ENCODE assay signal across 11 mouse cellular contexts in the genomic region with DNA sequence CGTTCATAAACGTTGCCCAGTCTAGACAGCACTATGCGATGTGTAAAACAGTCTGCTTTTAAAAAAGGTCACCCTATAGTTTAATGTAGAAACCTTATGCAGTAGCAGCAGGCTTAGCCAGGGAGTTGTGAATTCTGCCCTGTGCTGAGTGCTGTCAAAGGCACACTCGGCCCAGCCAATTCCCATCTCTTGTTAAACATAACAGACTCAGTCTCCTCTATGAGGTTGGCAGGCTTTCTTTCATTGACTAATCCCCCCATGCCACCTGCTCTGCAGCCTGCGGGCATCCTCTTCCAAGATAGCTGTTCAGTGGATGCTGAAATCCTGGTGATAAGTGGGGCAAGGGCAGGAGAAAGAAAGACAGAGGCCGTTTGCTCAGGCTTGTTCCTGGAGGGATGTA. TPM values are rescaled to one million over a fixed set of nuclear protein-coding genes. Genes with fewer than 3 reads are reported as not detected.
DNase-seq lines count a peak whose midpoint lies in the region; ATAC-seq and TF ChIP-seq lines count a peak whose summit lies in the region.
"Had no signal": no experiment of that assay in that cellular context is flagged by ENCODE, and none has a peak within 500 bp of the region (broad histone marks: within the 10 kb centered on the region; RNA-seq: fewer than 3 reads in every experiment).

No protein-coding gene starts in this region.

- no peaks in the 10 kb centered on the region for H3K9me3 ChIP-seq in heart, embryonic 11.5 days (replicated peaks; ENCODE audit: control insufficient read depth, low read length)
- H3K9me3 ChIP-seq in lung, postnatal 0 days (ENCODE audit: low read length) = no peaks in the 10 kb centered on the region
- H3K9me3 ChIP-seq in midbrain, embryonic 16.5 days (replicated peaks; ENCODE audit: control insufficient read depth, low read length, poor library complexity, severe bottlenecking) = no peaks in the 10 kb centered on the region
- no peaks in the 10 kb centered on the region for H3K9me3 ChIP-seq in embryonic facial prominence, embryonic 10.5 days
- H3K9me3 ChIP-seq: embryonic facial prominence, embryonic 15.5 days had no signal

- H3K4me3 ChIP-seq in heart, embryonic 11.5 days (ENCODE audit: low read depth, low read length) = no peak overlapping the region
- H3K4me3 ChIP-seq in lung, postnatal 0 days (ENCODE audit: low read depth, low read length) = no peak overlapping the region
- no peak overlapping the region for H3K4me3 ChIP-seq in lung, adult 2 months (replicated peaks; ENCODE audit: extremely low read depth, low read depth, low read length)
- no peak overlapping the region for H3K4me3 ChIP-seq in midbrain, embryonic 16.5 days (ENCODE audit: low read depth, low read length)
- no peak overlapping the region for H3K4me3 ChIP-seq in embryonic facial prominence, embryonic 10.5 days
- H3K4me3 ChIP-seq: embryonic facial prominence, embryonic 15.5 days; gastrocnemius, adult 2 months had no signal

- H3K36me3 ChIP-seq in heart, embryonic 11.5 days (ENCODE audit: control insufficient read depth, insufficient read depth, low read length) = no peaks in the 10 kb centered on the region
- no peaks in the 10 kb centered on the region for H3K36me3 ChIP-seq in lung, postnatal 0 days (ENCODE audit: insufficient read depth, low read length)
- no peaks in the 10 kb centered on the region for H3K36me3 ChIP-seq in midbrain, embryonic 16.5 days (ENCODE audit: control insufficient read depth, insufficient read depth, low read length)
- peaks cover 44% of the 10 kb centered on the region for H3K36me3 ChIP-seq in embryonic facial prominence, embryonic 10.5 days (replicated peaks)

- H3K4me2 ChIP-seq in heart, embryonic 11.5 days = no peak overlapping the region
- H3K4me2 ChIP-seq in lung, postnatal 0 days (replicated peaks; ENCODE audit: low read depth, low read length) = no peak overlapping the region
- H3K4me2 ChIP-seq in midbrain, embryonic 16.5 days (ENCODE audit: low read length) = no peak overlapping the region
- H3K4me2 ChIP-seq: embryonic facial prominence, embryonic 15.5 days had no signal

- WGBS in heart, embryonic 11.5 days (ENCODE audit: insufficient replicate concordance) = 78% methylated on average over 6 of the region's 6 CpGs
- 60% methylated on average over 6 of the region's 6 CpGs for WGBS in lung, postnatal 0 days
- WGBS in lung, adult 2 months = 65% methylated on average over 6 of the region's 6 CpGs
- WGBS in midbrain, embryonic 16.5 days = 57% methylated on average over 6 of the region's 6 CpGs
- WGBS in embryonic facial prominence, embryonic 10.5 days = 87% methylated on average over 6 of the region's 6 CpGs

- H3K27ac ChIP-seq in heart, embryonic 11.5 days (ENCODE audit: low read depth, low read length) = 0 out of 2 replicates have a peak overlapping the region, but pooled peaks have one; percentile 6
- 0 out of 2 replicates have a peak overlapping the region, but pooled peaks have one; percentile 1 for H3K27ac ChIP-seq in lung, postnatal 0 days (ENCODE audit: low read length)
- peak overlapping the region; percentile 26 for H3K27ac ChIP-seq in midbrain, embryonic 16.5 days (ENCODE audit: low read length)
- H3K27ac ChIP-seq in embryonic facial prominence, embryonic 10.5 days (replicated peaks) = no peak overlapping the region
- H3K27ac ChIP-seq: embryonic facial prominence, embryonic 15.5 days; gastrocnemius, adult 2 months had no signal

- ATAC-seq in heart, embryonic 11.5 days (replicated peaks; ENCODE audit: insufficient number of reproducible peaks, low FRiP score, low TSS enrichment) = no peak
- ATAC-seq in lung, postnatal 0 days = no peak
- ATAC-seq in midbrain, embryonic 16.5 days = peak; percentile 38

- intact Hi-C loops in heart, postnatal 36 days (cut with DNase I) = no loop called here

- H3K9ac ChIP-seq in heart, embryonic 11.5 days (ENCODE audit: low read depth, low read length) = no peak overlapping the region
- no peak overlapping the region for H3K9ac ChIP-seq in lung, postnatal 0 days (replicated peaks; ENCODE audit: low read depth)
- H3K9ac ChIP-seq in midbrain, embryonic 16.5 days (ENCODE audit: low read depth, low read length) = no peak overlapping the region
- H3K9ac ChIP-seq: embryonic facial prominence, embryonic 15.5 days had no signal

- no peak for TF ChIP-seq EP300 in lung, postnatal 0 days (IDR thresholded peaks at IDR 0.05)

- DNase-seq in heart, postnatal 36 days = no peak
- no peak for DNase-seq in lung, postnatal 0 days (ENCODE audit: low spot score)
- no peak for DNase-seq in lung, adult 2 months
- peak; percentile 82 to 88 for DNase-seq in cerebellum, postnatal 10 days
- DNase-seq in adrenal gland, postnatal 10 days = no peak
- no peak for DNase-seq in embryonic facial prominence, embryonic 10.5 days (ENCODE audit: low spot score)
- DNase-seq: gastrocnemius, adult 2 months; right cerebral cortex, postnatal 4 days had no signal

- no peak for TF ChIP-seq CTCF in lung, postnatal 0 days (IDR thresholded peaks at IDR 0.05)
- TF ChIP-seq CTCF in lung, adult 2 months (IDR thresholded peaks at IDR 0.05; ENCODE audit: insufficient read depth, low read length) = no peak

- peaks cover 39% of the 10 kb centered on the region for H3K4me1 ChIP-seq in heart, embryonic 11.5 days (ENCODE audit: control insufficient read depth, insufficient read depth, low read length)
- 0 out of 2 replicates have a peak, but pooled peaks cover 2% of the 10 kb centered on the region for H3K4me1 ChIP-seq in lung, postnatal 0 days (ENCODE audit: insufficient read depth, low read depth, low read length)
- peaks cover 20% of the 10 kb centered on the region for H3K4me1 ChIP-seq in lung, adult 2 months (ENCODE audit: control insufficient read depth, insufficient read depth, low read length)
- H3K4me1 ChIP-seq in midbrain, embryonic 16.5 days (ENCODE audit: control insufficient read depth, insufficient read depth, low read length) = peaks cover 20% of the 10 kb centered on the region
- peaks cover 26% of the 10 kb centered on the region for H3K4me1 ChIP-seq in embryonic facial prominence, embryonic 10.5 days

- no peaks in the 10 kb centered on the region for H3K27me3 ChIP-seq in heart, embryonic 11.5 days (ENCODE audit: control insufficient read depth, insufficient read depth, low read length)
- no peaks in the 10 kb centered on the region for H3K27me3 ChIP-seq in lung, postnatal 0 days (replicated peaks; ENCODE audit: insufficient read depth, low read length)
- H3K27me3 ChIP-seq in midbrain, embryonic 16.5 days (ENCODE audit: control insufficient read depth, insufficient read depth, low read depth, low read length) = no peaks in the 10 kb centered on the region
- H3K27me3 ChIP-seq in embryonic facial prominence, embryonic 10.5 days (replicated peaks; ENCODE audit: low read depth, poor library complexity, severe bottlenecking) = no peaks in the 10 kb centered on the region
- H3K27me3 ChIP-seq: embryonic facial prominence, embryonic 15.5 days had no signal

- TF ChIP-seq POLR2A in lung, adult 2 months (IDR thresholded peaks at IDR 0.05; ENCODE audit: borderline replicate concordance, extremely low read depth, low read depth, low read length) = no peak

RNA-seq across cellular contexts. Expression of a gene that starts 27.1 kb away (rescaled TPM):
- 2.4 and 3.0 TPM in 2 replicates for polyA plus RNA-seq in heart, embryonic 11.5 days (2014; fragmentation: Nextera tagmentation; extraction: Ambion mirVana)
- total RNA-seq in heart, postnatal 36 days (2021) = 10 to 100 TPM; 24.6 to 36.3 TPM
- 2.2 and 2.3 TPM in 2 replicates for polyA plus RNA-seq in lung, postnatal 0 days (2015; fragmentation: Nextera tagmentation; extraction: Ambion mirVana)
- 19.2 and 24.3 TPM in 2 replicates for polyA plus RNA-seq in lung, adult 2 months (2012; rRNA removed)
- polyA plus RNA-seq in midbrain, embryonic 16.5 days (2015; fragmentation: Nextera tagmentation; extraction: Ambion mirVana) = 5.5 and 5.6 TPM in 2 replicates
- 10 to 100 TPM in 1 of 2 experiments, 1 to 10 TPM in 1; 8.8 to 10.9 TPM for total RNA-seq in adrenal gland, postnatal 10 days (2021)
- 2.4 and 2.7 TPM in 2 replicates for polyA plus RNA-seq in embryonic facial prominence, embryonic 10.5 days (2016; fragmentation: Nextera tagmentation; extraction: Ambion mirVana)

Comparison
In these comparisons a context has a peak if more than half of its experiments do, and no peak if none do; other contexts are left out.
1. DNase-seq: peak in cerebellum, postnatal 10 days (2 of 2); none in heart, postnatal 36 days (0 of 2), lung, postnatal 0 days (single experiment), lung, adult 2 months (single experiment), adrenal gland, postnatal 10 days (single experiment) and embryonic facial prominence, embryonic 10.5 days (single experiment).